Mouse (Mus musculus) embryonic fibroblast, embryonic 13.5 days (primary cell): ENCODE data around the gene Fpr3.

Experiments
- CTCF ChIP-seq: IDR thresholded peaks from 2 replicates; pipeline ENCODE4 v1.5.1; 2011; ENCODE audit warnings: mild to moderate bottlenecking, control low read depth, low read length, moderate library complexity, borderline replicate concordance; ENCODE audit not compliant: insufficient read depth
- POLR2A ChIP-seq: IDR thresholded peaks from 2 replicates; pipeline ENCODE4 v1.6.1; 2011; ENCODE audit warnings: low read depth, mild to moderate bottlenecking, control low read depth, low read length, moderate library complexity

DNA sequence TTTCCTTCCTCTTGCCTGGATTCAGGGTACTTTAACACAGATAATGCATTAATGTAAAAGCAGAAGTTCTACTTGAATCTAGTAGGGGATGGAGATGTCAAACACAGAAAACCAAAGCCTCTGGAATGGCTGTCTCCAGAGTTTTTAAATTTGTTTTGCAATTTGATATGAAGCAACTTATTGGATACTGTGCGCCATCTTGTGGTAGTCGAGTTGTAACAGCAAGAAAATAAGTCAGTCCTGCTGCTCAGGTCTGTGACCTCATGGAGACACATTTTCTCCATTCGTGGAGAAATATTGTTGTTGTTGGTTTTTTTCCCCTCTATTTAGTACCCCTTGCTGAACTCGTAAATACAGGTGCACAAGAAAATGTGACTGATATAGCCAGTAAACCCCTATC, 8.4 kb downstream of the Fpr3 start:
- no peak for TF ChIP-seq POLR2A
- no peak for TF ChIP-seq CTCF
